Mouse (Mus musculus) liver, embryonic 14.5 days (tissue): ENCODE measurements around the gene Synm. TPM values are rescaled to one million over a fixed set of nuclear protein-coding genes. Genes with fewer than 3 reads are reported as not detected.

Source experiments
- ATAC-seq: fragments of 200-750 bp; cut with Nextera tagmentation; 2 replicates; pipeline ENCODE4 v1.8.0; 2017; ENCODE audit warnings: moderate number of reproducible peaks, mild to moderate bottlenecking, moderate library complexity; ENCODE audit not compliant: insufficient read depth
- DNase-seq, 3 experiments: peaks; one replicate each; pipeline ENCODE4 v3.0.0-alpha.2; 2012 to 2013; ENCODE audit warnings: low read depth in 3 of 3, low spot score in 3 of 3
- H3K27ac ChIP-seq: fragments of 300-500 bp; sonication (generic); 2 replicates; pipeline ENCODE4 v1.5.1; 2014; ENCODE audit warnings: moderate library complexity, mild to moderate bottlenecking, control low read depth, inconsistent platforms
- H3K27me3 ChIP-seq: fragments of 300-500 bp; sonication (generic); 2 replicates; pipeline ENCODE4 v1.6.1; 2014; ENCODE audit warnings: mild to moderate bottlenecking, low read length, moderate library complexity; ENCODE audit not compliant: control insufficient read depth, insufficient read depth
- H3K36me3 ChIP-seq: fragments of 300-500 bp; sonication (generic); replicated peaks from 2 replicates; pipeline ENCODE4 v1.6.1; 2014; ENCODE audit warnings: low read depth; ENCODE audit not compliant: control insufficient read depth, insufficient read depth
- H3K4me1 ChIP-seq, 2 experiments: fragments of 200-500 bp in 1 of 2; fragments of 300-500 bp in 1 of 2; sonication (generic) in 1 of 2; replicated peaks; 2 replicates each; pipeline ENCODE4 v1.6.1; 2012 to 2014; ENCODE audit warnings: antibody characterized with exemption in 1 of 2, inconsistent platforms in 1 of 2, low read length in 1 of 2; ENCODE audit not compliant: control insufficient read depth in 2 of 2, insufficient read depth in 2 of 2
- H3K4me2 ChIP-seq: fragments of 300-500 bp; sonication (generic); 2 replicates; pipeline ENCODE4 v1.6.1; 2014; ENCODE audit warnings: low read depth, mild to moderate bottlenecking, control low read depth, moderate library complexity
- H3K4me3 ChIP-seq, 2 experiments: fragments of 200-500 bp in 1 of 2; fragments of 300-500 bp in 1 of 2; sonication (generic) in 1 of 2; 2 replicates each; pipeline ENCODE4 v1.5.1; 2012 to 2014; ENCODE audit warnings: low read depth in 2 of 2, low read length in 2 of 2, mild to moderate bottlenecking in 2 of 2, control low read depth in 1 of 2, inconsistent platforms in 1 of 2, moderate library complexity in 1 of 2; ENCODE audit not compliant: insufficient read depth in 1 of 2
- H3K9ac ChIP-seq: fragments of 300-500 bp; sonication (generic); replicated peaks from 2 replicates; pipeline ENCODE4 v1.6.1; 2014; ENCODE audit warnings: mild to moderate bottlenecking, control low read depth, moderate library complexity
- H3K9me3 ChIP-seq: fragments of 300-500 bp; sonication (generic); 2 replicates; pipeline ENCODE4 v1.6.1; 2016; ENCODE audit warnings: low read length, mixed read lengths; ENCODE audit not compliant: control insufficient read depth
- CTCF ChIP-seq: IDR thresholded peaks from 2 replicates; pipeline ENCODE4 v1.5.1; 2016; ENCODE audit warnings: antibody characterized with exemption, low read depth, control low read depth
- EP300 ChIP-seq: IDR thresholded peaks from 2 replicates; pipeline ENCODE4 v1.6.1; 2016; ENCODE audit warnings: antibody characterized with exemption, low read depth
- WGBS: fragments of 180-500 bp; shearing (Covaris S2); extraction: QIAGEN DNeasy Blood & Tissue Kit; methylation state at CpG from one replicate; pipeline ENCODE4 v1.1.7; 2014; ENCODE audit not compliant: insufficient replicate concordance; 5-methylcytosine and 5-hydroxymethylcytosine counted together
- polyA plus RNA-seq, 2 experiments: library from polyadenylated mRNA; depleted of rRNA in 1 of 2; stranded (reverse) in 1 of 2; unstranded in 1 of 2; fragments of >200 nt; fragmentation: Nextera tagmentation in 1 of 2; extraction: Ambion mirVana in 1 of 2; gene quantifications; 2 replicates each; pipeline versions ENCODE4 v1.2.1 to v1.2.3; 2012 to 2014

Gene Synm
- polyA plus RNA-seq, 2 experiments, result 0.03 to 0.05 TPM

GRCm38 (mm10) chr7:67755366-67755765 lies 4.2 kb downstream of the Synm start:
- DNase-seq (no peak), ATAC-seq (no peak)
- Histone ChIP-seq H3K36me3 (no peaks in the 10 kb centered on the region), H3K27ac (no peak overlapping the region), H3K4me2 (no peak overlapping the region), H3K9me3 (no peaks in the 10 kb centered on the region), H3K4me3 (no peak overlapping the region), H3K27me3 (peaks cover 22% of the 10 kb centered on the region), H3K4me1 (no peaks in the 10 kb centered on the region), H3K9ac (no peak overlapping the region)
- WGBS, result 67% methylated on average over 7 of the region's 7 CpGs
- TF ChIP-seq EP300 (no peak), CTCF (no peak)

DNA sequence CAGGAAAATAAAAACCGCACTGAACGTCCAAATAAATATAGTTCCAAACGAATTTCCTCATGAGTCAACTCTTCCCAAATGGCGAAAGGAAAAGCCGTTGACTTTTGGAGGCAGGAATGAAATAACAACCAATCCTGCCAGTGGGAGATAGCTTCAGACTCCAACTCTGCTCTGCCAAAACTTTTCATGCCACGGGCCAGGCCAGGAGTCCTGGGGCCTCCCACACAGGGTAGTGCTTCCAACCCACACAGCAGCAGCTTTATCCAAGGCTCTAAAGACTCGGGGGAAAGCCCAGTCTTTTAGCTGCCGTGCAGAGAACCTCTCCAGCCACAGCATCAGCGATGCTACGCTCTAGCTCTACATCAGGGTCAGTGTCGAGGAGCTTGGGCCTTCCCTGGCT lies 4.9 kb downstream of the Synm start:
- TF ChIP-seq CTCF (no peak), EP300 (no peak)
- 61% methylated on average over 11 of the region's 11 CpGs for WGBS
- Histone ChIP-seq H3K27me3 (peaks cover 20% of the 10 kb centered on the region), H3K4me2 (no peak overlapping the region), H3K4me1 (no peaks in the 10 kb centered on the region), H3K27ac (no peak overlapping the region), H3K4me3 (no peak overlapping the region), H3K9me3 (no peaks in the 10 kb centered on the region), H3K36me3 (no peaks in the 10 kb centered on the region), H3K9ac (no peak overlapping the region)
- ATAC-seq, result no peak
- DNase-seq, result no peak

GRCm38 (mm10) chr7:67749441-67750239 lies 9.9 kb downstream of the Synm start:
- no peak overlapping the region for H3K4me3 ChIP-seq
- no peaks in the 10 kb centered on the region for H3K36me3 ChIP-seq
- H3K9ac ChIP-seq, result no peak overlapping the region
- DNase-seq (no peak), ATAC-seq (no peak)
- TF ChIP-seq CTCF (no peak), EP300 (no peak)
- no peak overlapping the region for H3K27ac ChIP-seq
- H3K4me1 ChIP-seq, result no peaks in the 10 kb centered on the region
- no peak overlapping the region for H3K4me2 ChIP-seq
- H3K27me3 ChIP-seq, result no peaks in the 10 kb centered on the region
- 68% methylated on average over 4 of the region's 4 CpGs for WGBS
- H3K9me3 ChIP-seq, result no peaks in the 10 kb centered on the region

- H3K4me2 ChIP-seq, result no peak overlapping the region
- H3K9me3 ChIP-seq, result no peaks in the 10 kb centered on the region
- DNase-seq (no peak), ATAC-seq (no peak)
- peaks cover 0 to 3% of the 10 kb centered on the region in 2 experiments; a peak in 1 of 4 replicates for H3K4me1 ChIP-seq
- H3K36me3 ChIP-seq, result no peaks in the 10 kb centered on the region
- no peak overlapping the region for H3K27ac ChIP-seq
- H3K4me3 ChIP-seq, result no peak overlapping the region
- H3K27me3 ChIP-seq, result no peaks in the 10 kb centered on the region
- no peak overlapping the region for H3K9ac ChIP-seq
- TF ChIP-seq CTCF (no peak), EP300 (no peak)
- 57% methylated on average over 4 of the region's 4 CpGs for WGBS
Measured at GRCm38 (mm10) chr7:67747731-67748305, 11.7 kb downstream of the Synm start.

DNA sequence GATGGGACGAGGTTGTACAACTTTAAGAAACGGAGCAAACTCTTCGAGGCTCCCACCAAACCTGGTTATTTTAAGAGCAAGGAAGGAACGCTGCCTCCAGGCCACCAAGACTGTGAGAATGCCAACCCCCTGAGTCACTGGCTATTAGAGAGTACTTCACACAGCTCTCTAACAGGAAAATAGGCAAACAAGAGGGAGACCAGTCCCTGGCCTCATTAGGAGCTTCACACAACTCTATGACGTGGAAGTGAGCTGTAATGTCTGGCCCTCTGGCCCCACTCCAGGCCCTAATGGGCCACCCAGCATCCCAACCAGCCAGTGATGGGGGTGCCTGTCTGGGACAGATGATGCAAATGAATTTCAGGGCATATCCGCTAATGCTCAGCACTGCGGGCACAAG lies 17.8 kb downstream of the Synm start:
- no peak for ATAC-seq
- no peak overlapping the region for H3K4me3 ChIP-seq
- no peak overlapping the region for H3K4me2 ChIP-seq
- H3K27ac ChIP-seq, result no peak overlapping the region
- H3K27me3 ChIP-seq, result no peaks in the 10 kb centered on the region
- no peaks in the 10 kb centered on the region for H3K36me3 ChIP-seq
- WGBS, result 59% methylated on average over 7 of the region's 7 CpGs
- H3K9me3 ChIP-seq, result no peaks in the 10 kb centered on the region
- TF ChIP-seq EP300, result no peak
- TF ChIP-seq CTCF, result no peak
- DNase-seq, result no peak
- no peak overlapping the region for H3K9ac ChIP-seq
- H3K4me1 ChIP-seq, result peaks cover 0 to 6% of the 10 kb centered on the region in 2 experiments; a peak in 2 of 4 replicates
